ENCODE assay signal across 8 mouse cellular contexts in the genomic region with DNA sequence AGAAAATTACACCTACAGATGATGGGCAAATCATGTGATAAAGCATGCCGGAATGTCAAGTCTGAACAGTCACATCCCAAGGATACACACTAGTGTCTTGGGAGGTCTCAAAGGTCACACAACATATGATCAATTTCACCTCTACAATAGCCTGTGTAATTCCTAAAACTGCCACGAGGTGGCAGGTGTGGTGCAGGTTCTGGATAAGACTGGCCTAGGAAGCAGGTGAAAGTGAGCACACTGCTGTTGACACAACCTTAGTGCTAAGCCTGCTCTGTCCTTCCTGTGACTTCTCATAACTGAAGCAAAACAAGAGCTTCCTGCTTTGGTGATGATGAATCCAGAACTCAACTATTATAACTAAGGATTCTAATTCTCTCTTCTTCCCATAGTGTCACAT.
A peak's percentile ranks its signal among the peaks of the same experiment; 100 is the strongest.
DNase-seq lines count a peak whose midpoint lies in the region; ATAC-seq and TF ChIP-seq lines count a peak whose summit lies in the region.

No protein-coding gene starts in this region.

- H3K27me3 ChIP-seq in kidney, embryonic 16.5 days (ENCODE audit: insufficient read depth, low read length), result no peaks in the 10 kb centered on the region
- no peaks in the 10 kb centered on the region for H3K27me3 ChIP-seq in liver, adult 2 months (ENCODE audit: control insufficient read depth, insufficient read depth, low read length)
- H3K27me3 ChIP-seq in stomach, embryonic 15.5 days (replicated peaks), result no peaks in the 10 kb centered on the region

- H3K9ac ChIP-seq in kidney, embryonic 16.5 days (replicated peaks; ENCODE audit: low read length), result no peak overlapping the region
- no peak overlapping the region for H3K9ac ChIP-seq in liver, adult 2 months (ENCODE audit: low read depth, low read length)
- H3K9ac ChIP-seq in stomach, embryonic 15.5 days, result no peak overlapping the region

- H3K79me2 ChIP-seq in liver, adult 2 months (ENCODE audit: control insufficient read depth, insufficient read depth, low read length), result peaks cover 7% of the 10 kb centered on the region; the same call in 1 of the 2 replicates

- no peak overlapping the region for H3K4me2 ChIP-seq in kidney, embryonic 16.5 days (replicated peaks; ENCODE audit: low read depth, low read length)
- H3K4me2 ChIP-seq in stomach, embryonic 15.5 days, result no peak overlapping the region

- TF ChIP-seq POLR2A in liver, adult 2 months (IDR thresholded peaks at IDR 0.05; ENCODE audit: extremely low read depth, insufficient read depth, low read length), result no peak

- peak; percentile 86 for ATAC-seq in common myeloid progenitor, adult 5-6 weeks (replicated peaks; ENCODE audit: low read depth, poor library complexity, severe bottlenecking)
- ATAC-seq in kidney, embryonic 16.5 days (ENCODE audit: low FRiP score, low TSS enrichment), result 0 out of 2 replicates have a peak, but pooled peaks have one; percentile 54
- peak; percentile 75; the same call in 1 of the 2 replicates for ATAC-seq in stomach, embryonic 15.5 days (ENCODE audit: insufficient read depth, low FRiP score, low read depth)

- DNase-seq in CD4-positive helper T cell, adult 2 months (ENCODE audit: low read depth, low spot score), result peak; percentile 79
- peak; percentile 82 for DNase-seq in adipocyte (ENCODE audit: low spot score)
- DNase-seq in gastrocnemius, postnatal 14 days, result peak; percentile 44
- peak; percentile 77 for DNase-seq in liver, adult 2 months (ENCODE audit: extremely low read depth, low read depth, low spot score)
- DNase-seq in natural killer cell, adult 2 months (ENCODE audit: low spot score in 2 of 2), result peak; percentile 65 to 75

- intact Hi-C loops in gastrocnemius, postnatal 14 days (cut with DNase I; ENCODE audit: low total_unique reads), result loop anchor here (5.0 to 10.0 kb wide), 2 partner anchors 91 to 143 kb away; no protein-coding TSS in a partner anchor

- H3K27ac ChIP-seq in kidney, embryonic 16.5 days (ENCODE audit: low read length), result no peak overlapping the region
- H3K27ac ChIP-seq in liver, adult 2 months (replicated peaks; ENCODE audit: insufficient read depth, low read depth, low read length), result no peak overlapping the region
- H3K27ac ChIP-seq in stomach, embryonic 15.5 days, result no peak overlapping the region

- WGBS in kidney, embryonic 16.5 days, result 31% methylated on average over 2 of the region's 2 CpGs
- WGBS in liver, adult 2 months, result 21% methylated on average over 2 of the region's 2 CpGs
- WGBS in stomach, embryonic 15.5 days, result 33% methylated on average over 2 of the region's 2 CpGs

- H3K36me3 ChIP-seq in kidney, embryonic 16.5 days (ENCODE audit: insufficient read depth, low read length), result no peaks in the 10 kb centered on the region
- no peaks in the 10 kb centered on the region for H3K36me3 ChIP-seq in liver, adult 2 months (ENCODE audit: control insufficient read depth, insufficient read depth, low read length)
- H3K36me3 ChIP-seq in stomach, embryonic 15.5 days, result no peaks in the 10 kb centered on the region

- peak; percentile 80 for TF ChIP-seq CTCF in liver, adult 2 months (IDR thresholded peaks at IDR 0.05; ENCODE audit: low read depth, low read length)

- peaks cover 7% of the 10 kb centered on the region; the same call in 1 of the 2 replicates for H3K4me1 ChIP-seq in kidney, embryonic 16.5 days (ENCODE audit: insufficient read depth, low read length)
- no peaks in the 10 kb centered on the region; the same call in 1 of the 2 replicates for H3K4me1 ChIP-seq in liver, adult 2 months (ENCODE audit: control insufficient read depth, insufficient read depth, low read length)
- H3K4me1 ChIP-seq in stomach, embryonic 15.5 days, result no peaks in the 10 kb centered on the region

- H3K9me3 ChIP-seq in kidney, embryonic 16.5 days (ENCODE audit: low read length), result no peaks in the 10 kb centered on the region
- H3K9me3 ChIP-seq in stomach, embryonic 15.5 days, result no peaks in the 10 kb centered on the region

- no peak overlapping the region for H3K4me3 ChIP-seq in kidney, embryonic 16.5 days (ENCODE audit: low read length)
- no peak overlapping the region for H3K4me3 ChIP-seq in liver, adult 2 months (ENCODE audit: insufficient read depth, low read depth, low read length)
- H3K4me3 ChIP-seq in stomach, embryonic 15.5 days (replicated peaks), result no peak overlapping the region
